Mouse (Mus musculus): ENCODE results near the gene Tbc1d1.

Tbc1d1 gene

DNA sequence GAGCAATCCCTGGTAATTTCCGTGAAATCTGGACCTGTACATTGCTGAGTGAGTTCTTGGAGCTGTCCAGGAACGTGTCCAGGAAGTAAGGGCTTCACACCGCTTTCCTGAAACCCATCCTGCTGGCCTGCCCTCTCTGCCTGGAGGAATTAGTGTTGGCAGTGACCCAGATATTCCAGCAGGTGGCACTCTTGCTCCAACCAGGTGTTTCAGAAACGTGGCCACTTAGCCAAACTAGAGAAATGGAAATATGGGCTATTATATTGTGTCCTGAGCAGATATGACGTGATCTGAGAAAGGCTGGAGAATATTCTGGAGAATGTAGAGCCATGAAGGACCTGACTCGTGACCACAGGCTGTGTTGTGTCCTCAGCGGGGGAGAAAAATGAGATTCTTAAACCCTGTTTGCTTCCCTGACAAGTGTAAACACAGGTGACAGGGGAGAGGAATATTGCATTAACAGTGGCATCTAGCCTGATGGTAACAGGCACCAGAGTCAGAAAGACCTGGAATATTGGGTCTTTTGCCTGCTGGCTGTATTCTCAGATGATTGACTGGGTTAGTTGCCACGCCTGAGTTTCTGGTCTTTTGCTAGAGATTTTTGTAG lies 226.4 kb downstream of the Tbc1d1 start:
- peak; percentile 76 to 86 for DNase-seq (ENCODE audit: low spot score in 2 of 2)

DNA sequence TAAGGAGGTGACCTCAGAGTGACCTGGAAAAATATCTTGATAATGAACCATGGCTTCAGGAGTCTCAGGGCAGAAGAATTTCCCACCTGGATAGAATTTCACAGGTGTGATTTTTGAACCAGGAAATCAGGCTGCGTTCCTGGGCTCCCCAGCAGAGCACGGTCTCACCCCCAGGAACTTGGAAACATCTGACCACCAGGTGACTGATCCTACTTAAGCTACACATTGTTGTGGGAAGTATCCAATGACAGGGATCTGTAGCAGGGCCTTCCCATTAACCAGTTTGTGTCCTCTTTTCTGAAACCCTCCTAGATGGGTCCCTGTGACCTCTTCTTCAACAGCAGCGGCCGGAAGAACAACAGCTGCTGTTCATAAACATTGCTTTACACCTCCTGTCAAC lies 227.1 kb downstream of the Tbc1d1 start:
- DNase-seq (ENCODE audit: low spot score in 2 of 2), result no peak

DNA sequence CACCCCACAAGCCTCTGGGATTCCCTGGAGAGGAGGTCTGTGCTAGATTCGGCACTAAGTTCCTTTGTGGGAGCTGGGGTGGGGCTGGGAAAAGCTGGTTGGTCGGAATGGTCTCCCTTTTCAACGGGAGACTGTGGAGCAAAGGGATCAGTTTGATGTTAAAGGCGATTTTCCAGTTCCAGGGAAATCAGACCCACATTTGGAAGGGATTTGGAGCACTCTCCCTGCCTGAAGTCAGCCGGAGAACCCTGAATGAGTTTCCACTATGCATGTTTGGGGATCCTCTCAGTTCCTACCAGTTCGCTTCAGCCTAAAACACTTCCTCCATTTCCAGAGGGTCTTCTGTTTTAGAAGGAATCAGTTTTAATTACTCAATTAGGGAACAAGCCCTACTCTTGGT lies 228.4 kb downstream of the Tbc1d1 start:
- DNase-seq (ENCODE audit: low spot score in 2 of 2), result no peak

DNA sequence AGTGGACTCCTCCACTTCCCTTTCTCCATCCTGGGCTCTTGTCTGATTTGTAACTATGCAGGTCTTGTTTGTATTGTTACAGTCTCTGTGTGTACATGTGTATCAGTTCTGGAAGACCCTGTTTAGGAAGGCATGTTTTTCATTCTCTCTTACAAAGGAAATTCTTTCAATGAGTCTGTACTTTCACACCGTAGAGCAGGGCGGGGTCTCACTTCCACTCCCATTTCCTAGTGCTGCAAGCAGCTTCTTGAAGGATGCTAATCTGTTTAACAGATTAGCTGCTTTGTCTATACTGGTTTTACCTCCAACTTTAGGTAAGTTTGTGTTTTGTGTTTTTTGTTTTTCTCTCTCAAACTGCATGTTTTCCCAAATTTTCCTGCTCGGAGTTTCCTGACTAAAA lies 230.9 kb downstream of the Tbc1d1 start:
- DNase-seq (ENCODE audit: low spot score in 2 of 2), result no peak

DNA sequence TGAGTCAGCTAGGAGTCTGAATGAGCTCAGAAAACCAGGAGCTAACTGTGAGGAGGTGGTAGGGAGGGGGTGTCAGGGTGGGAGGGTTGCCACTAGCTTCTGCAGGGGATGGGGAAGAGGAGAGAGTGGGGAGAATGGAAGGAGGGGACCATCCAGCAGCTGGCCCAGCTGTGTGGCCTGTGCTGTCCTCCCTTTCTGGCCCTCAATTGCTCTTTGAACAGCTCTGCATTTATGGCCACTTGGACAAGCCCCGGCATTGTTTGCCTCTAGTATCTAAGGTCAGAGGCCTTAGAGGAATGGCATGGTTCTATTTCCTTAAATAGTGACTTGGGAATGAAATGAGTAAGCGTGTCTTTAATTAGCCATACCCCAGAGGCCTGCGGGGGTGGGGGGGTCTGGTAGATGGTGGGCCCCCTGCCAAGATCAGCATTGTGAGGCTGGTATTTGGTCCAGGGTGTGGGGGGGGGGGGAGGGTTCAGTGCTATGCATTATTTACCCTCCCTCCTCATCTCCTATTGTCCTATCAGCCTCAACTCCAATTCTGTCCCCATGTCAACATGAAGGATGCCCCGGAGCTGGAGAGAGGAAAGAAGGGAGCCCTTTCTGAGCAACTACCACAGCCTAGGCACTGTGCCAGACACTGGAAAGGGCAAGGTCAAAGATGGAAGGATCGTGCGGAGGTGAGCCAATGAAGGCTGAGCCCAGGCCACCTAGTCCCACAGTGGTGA lies 233.3 kb downstream of the Tbc1d1 start:
- DNase-seq (ENCODE audit: low spot score in 2 of 2), result no peak

DNA sequence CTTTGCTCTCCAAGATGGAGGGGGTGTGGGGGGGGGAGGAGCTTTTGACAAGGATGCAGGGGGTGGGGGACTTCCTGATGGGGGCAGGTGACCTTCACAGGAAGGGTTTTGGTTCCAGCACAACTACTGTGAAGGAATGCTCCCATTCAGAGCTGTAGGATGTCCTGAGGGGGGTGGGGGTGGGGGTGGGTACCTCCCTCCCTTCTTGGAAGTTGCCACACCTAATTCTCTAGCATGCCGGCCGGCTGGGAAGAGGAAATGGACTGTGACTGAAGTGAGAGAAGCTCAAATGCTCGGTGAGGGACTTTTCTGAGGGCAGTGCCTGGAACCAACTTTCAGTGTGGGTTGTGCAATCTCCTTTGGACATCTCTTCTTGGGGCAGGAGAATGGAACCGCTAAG lies 235.2 kb downstream of the Tbc1d1 start:
- no peak for DNase-seq (ENCODE audit: low spot score in 2 of 2)

DNA sequence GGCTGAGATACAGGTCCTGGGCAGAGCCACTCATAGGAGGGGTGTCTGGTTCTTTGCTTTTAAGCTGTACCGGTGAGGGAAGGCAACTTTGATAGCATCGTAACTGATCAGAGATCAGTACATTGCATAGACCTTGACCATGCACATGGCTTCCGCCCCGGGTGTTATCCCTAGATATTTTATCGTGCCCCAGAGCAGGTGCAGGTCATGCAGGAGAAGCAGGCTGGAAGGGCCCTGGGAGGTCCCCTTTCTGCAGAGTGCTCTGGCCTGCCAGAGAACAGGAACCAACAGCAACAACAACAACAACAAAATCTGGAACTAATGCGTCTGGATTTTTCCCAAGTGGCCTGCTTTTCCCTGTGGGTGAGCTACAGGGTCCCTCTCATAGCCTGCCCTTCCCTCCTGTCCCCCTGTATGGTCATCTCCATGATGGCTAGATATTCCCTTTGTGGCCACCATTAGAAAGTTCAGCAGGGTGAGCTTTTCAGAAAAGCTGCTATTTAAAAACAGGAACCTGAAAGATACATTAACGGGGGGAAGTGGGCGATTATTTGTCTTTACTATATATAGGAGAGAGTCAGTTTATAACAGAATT lies 236.4 kb downstream of the Tbc1d1 start:
- no peak for DNase-seq (ENCODE audit: low spot score in 2 of 2)

DNA sequence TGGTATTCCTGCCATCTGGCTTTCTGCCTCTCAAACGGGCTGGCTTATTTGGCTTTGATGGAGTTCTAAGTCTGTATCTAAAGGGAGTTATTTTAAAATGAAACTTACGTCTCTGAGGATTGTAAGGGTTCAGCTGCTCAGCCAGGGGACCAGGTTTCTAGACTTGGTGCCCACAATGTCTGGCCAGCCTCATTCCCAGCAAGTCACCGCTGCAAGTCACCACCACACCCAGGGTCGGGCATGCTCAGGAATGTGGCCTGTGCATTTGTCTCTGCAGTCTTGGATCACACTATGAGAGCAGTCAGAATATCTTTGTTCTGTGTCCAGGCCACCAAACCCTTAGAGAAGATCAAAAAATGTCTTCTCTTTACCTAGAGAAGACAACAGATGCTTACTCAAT lies 237.4 kb downstream of the Tbc1d1 start:
- DNase-seq (ENCODE audit: low spot score in 2 of 2), result no peak

DNA sequence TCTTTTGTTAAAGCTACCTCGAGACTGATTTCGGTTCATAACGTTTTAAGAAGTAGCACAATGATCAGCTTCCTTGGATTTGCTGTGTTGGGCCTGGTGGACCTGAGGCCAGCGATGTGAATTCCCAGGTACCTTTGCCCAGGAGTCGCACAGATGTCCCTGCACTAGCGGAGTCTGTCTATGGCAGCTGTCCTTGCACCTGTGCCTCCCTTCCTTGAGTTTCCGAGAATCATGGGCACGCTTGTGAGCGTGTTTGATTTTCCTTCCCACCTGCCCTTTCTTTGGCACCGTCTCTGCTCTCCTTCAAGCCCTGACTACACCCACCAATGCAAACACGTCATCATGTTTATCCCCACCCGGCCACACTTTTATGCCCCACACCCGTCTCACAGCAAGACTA lies 242.1 kb downstream of the Tbc1d1 start:
- DNase-seq (ENCODE audit: low spot score in 2 of 2), result no peak

DNA sequence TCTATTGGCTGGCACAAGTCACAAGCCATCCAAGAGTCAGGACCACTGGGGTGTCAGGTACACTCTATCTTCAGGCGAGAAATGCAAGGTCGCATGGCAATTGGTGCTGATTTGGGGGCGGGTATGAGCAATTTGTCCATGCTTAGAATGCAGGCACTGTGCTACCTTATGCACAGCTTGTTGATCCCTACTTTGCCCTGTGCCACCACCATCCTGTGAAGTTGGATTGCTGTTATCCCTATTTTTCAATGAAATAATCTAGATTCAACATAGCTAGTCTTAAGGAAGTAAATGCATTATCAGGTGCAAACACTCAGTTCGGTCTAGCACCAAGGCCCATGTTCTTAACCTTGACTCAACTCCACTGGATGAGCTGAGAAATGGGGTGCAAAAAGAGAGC lies 244.6 kb downstream of the Tbc1d1 start:
- no peak for DNase-seq (ENCODE audit: low spot score in 2 of 2)
